In genomic region chr8:72270606-72271005, GRCm38 (mm10) we compare ENCODE assay signal across 28 mouse cellular contexts. TPM values are rescaled to one million over a fixed set of nuclear protein-coding genes. Genes with fewer than 3 reads are reported as not detected.
A peak's percentile ranks its signal among the peaks of the same experiment; 100 is the strongest.
DNase-seq lines count a peak whose midpoint lies in the region; ATAC-seq and TF ChIP-seq lines count a peak whose summit lies in the region.
"Had no signal": no experiment of that assay in that cellular context is flagged by ENCODE, and none has a peak within 500 bp of the region (broad histone marks: within the 10 kb centered on the region; RNA-seq: fewer than 3 reads in every experiment).

No protein-coding gene starts in this region.

- WGBS in heart, adult 2 months, result 89% methylated on average over 12 of the region's 12 CpGs
- whole genome bisulfite sequencing in heart, embryonic 11.5 days (ENCODE audit: insufficient replicate concordance), result 83% methylated on average over 12 of the region's 12 CpGs

- no peaks in the 10 kb centered on the region for H3K9me3 ChIP-seq in heart, embryonic 11.5 days (replicated peaks; ENCODE audit: control insufficient read depth, low read length)
- H3K9me3 ChIP-seq in ES-E14 (ENCODE audit: control insufficient read depth, insufficient read depth, low read depth, low read length), result no peaks in the 10 kb centered on the region
- H3K9me3 ChIP-seq: hindbrain, embryonic 10.5 days; kidney, embryonic 15.5 days had no signal

- TF ChIP-seq POLR2A in heart, adult 2 months (IDR thresholded peaks at IDR 0.05; ENCODE audit: insufficient read depth, low read depth, low read length), result no peak

- no peak overlapping the region for H3K4me2 ChIP-seq in heart, embryonic 11.5 days
- H3K4me2 ChIP-seq: kidney, embryonic 15.5 days had no signal

- H3K9ac ChIP-seq in heart, adult 2 months (ENCODE audit: low read depth, low read length), result 0 out of 2 replicates have a peak overlapping the region, but pooled peaks have one; percentile 13
- no peak overlapping the region for H3K9ac ChIP-seq in heart, embryonic 11.5 days (ENCODE audit: low read depth, low read length)
- peak overlapping the region; percentile 70 for H3K9ac ChIP-seq in ES-E14 (ENCODE audit: insufficient read depth, low read depth, low read length, poor library complexity, severe bottlenecking)
- H3K9ac ChIP-seq: kidney, embryonic 15.5 days; liver, embryonic 14.5 days had no signal

- ATAC-seq in heart, embryonic 11.5 days (replicated peaks; ENCODE audit: insufficient number of reproducible peaks, low FRiP score, low TSS enrichment), result no peak
- ATAC-seq: forebrain, embryonic 14.5 days; hindbrain, postnatal 0 days; intestine, postnatal 0 days; midbrain, embryonic 16.5 days had no signal

- TF ChIP-seq CTCF in heart, adult 2 months (IDR thresholded peaks at IDR 0.05), result no peak
- TF ChIP-seq CTCF in layer of hippocampus, adult 2 months (conservative IDR thresholded peaks at IDR 0.05), result no peak

- H3K79me2 ChIP-seq in heart, adult 2 months (replicated peaks; ENCODE audit: control insufficient read depth, insufficient read depth, low read length), result no peaks in the 10 kb centered on the region

- intact Hi-C loops in heart, adult 2 months (cut with DNase I), result no loop called here

- peaks cover 20% of the 10 kb centered on the region for H3K4me1 ChIP-seq in heart, adult 2 months (ENCODE audit: control insufficient read depth, insufficient read depth, low read length)
- H3K4me1 ChIP-seq in heart, embryonic 11.5 days (ENCODE audit: control insufficient read depth, insufficient read depth, low read length), result no peaks in the 10 kb centered on the region
- H3K4me1 ChIP-seq in ES-E14 (ENCODE audit: control insufficient read depth in 2 of 2, insufficient read depth in 2 of 2, low read length in 2 of 2, poor library complexity in 1 of 2), result peaks cover 10 to 21% of the 10 kb centered on the region in 2 experiments
- H3K4me1 ChIP-seq: hindbrain, embryonic 10.5 days had no signal

- peak overlapping the region; percentile 91 for H3K27ac ChIP-seq in heart, adult 2 months
- H3K27ac ChIP-seq in heart, embryonic 11.5 days (ENCODE audit: low read depth, low read length), result no peak overlapping the region
- H3K27ac ChIP-seq in ES-E14 (ENCODE audit: insufficient read depth, low read depth, low read length, poor library complexity, severe bottlenecking), result peak overlapping the region; percentile 83
- H3K27ac ChIP-seq in layer of hippocampus, adult 2 months, result no peak overlapping the region
- H3K27ac ChIP-seq: hindbrain, embryonic 10.5 days; hindbrain, postnatal 0 days; kidney, embryonic 15.5 days; liver, embryonic 14.5 days had no signal

- DNase-seq in heart, adult 2 months, result peak in 1 of 2 experiments; percentile 64
- DNase-seq in A20 (ENCODE audit: low read depth, low spot score), result peak; percentile 96
- DNase-seq in ES-E14 (ENCODE audit: low read depth, low spot score), result no peak
- DNase-seq in spleen, adult 18-20 months, result peak; percentile 70 to 81
- DNase-seq in adipocyte (ENCODE audit: low spot score), result no peak
- DNase-seq in embryo, embryonic 9.5 days (ENCODE audit: extremely low spot score), result no peak
- no peak for DNase-seq in layer of hippocampus, adult 2 months (ENCODE audit: low spot score in 2 of 2)
- DNase-seq: adrenal gland, postnatal 25 days; cerebellum, adult 2 months; kidney, postnatal 4 days; lung, postnatal 14 days; right cerebral cortex, postnatal 25 days; thymus, postnatal 4 days had no signal

- TF ChIP-seq EP300 in heart, adult 2 months (IDR thresholded peaks at IDR 0.05; ENCODE audit: insufficient read depth, low read depth, low read length), result no peak

- no peaks in the 10 kb centered on the region for H3K27me3 ChIP-seq in heart, adult 2 months (ENCODE audit: control insufficient read depth, insufficient read depth, low read length)
- no peaks in the 10 kb centered on the region for H3K27me3 ChIP-seq in heart, embryonic 11.5 days (ENCODE audit: control insufficient read depth, insufficient read depth, low read length)
- H3K27me3 ChIP-seq: kidney, embryonic 15.5 days had no signal

- in situ Hi-C loops in ES-E14 (cut with MboI; ENCODE audit: low sequenced_read_pairs in 2 of 2, unreplicated experiment in 2 of 2), result no loop called here

- peaks cover 3% of the 10 kb centered on the region; the same call in 1 of the 2 replicates for H3K36me3 ChIP-seq in heart, adult 2 months (ENCODE audit: control insufficient read depth, insufficient read depth, low read length)
- no peaks in the 10 kb centered on the region for H3K36me3 ChIP-seq in heart, embryonic 11.5 days (ENCODE audit: control insufficient read depth, insufficient read depth, low read length)
- no peaks in the 10 kb centered on the region; the same call in 1 of the 2 replicates for H3K36me3 ChIP-seq in ES-E14 (ENCODE audit: control insufficient read depth, insufficient read depth, low read length, poor library complexity, severe bottlenecking)
- H3K36me3 ChIP-seq: hindbrain, embryonic 10.5 days; kidney, embryonic 15.5 days had no signal

- no peak overlapping the region for H3K4me3 ChIP-seq in heart, adult 2 months
- no peak overlapping the region for H3K4me3 ChIP-seq in heart, embryonic 11.5 days (ENCODE audit: low read depth, low read length)
- H3K4me3 ChIP-seq in ES-E14 (ENCODE audit: insufficient read depth in 1 of 2, low read depth in 1 of 2, low read length in 2 of 2, poor library complexity in 1 of 2, severe bottlenecking in 1 of 2), result peak overlapping the region; percentile 51 to 56; a peak in 3 of 4 replicates
- no peak overlapping the region for H3K4me3 ChIP-seq in layer of hippocampus, adult 2 months
- H3K4me3 ChIP-seq: erythroblast, embryonic 14.5 days; hindbrain, embryonic 10.5 days; kidney, embryonic 15.5 days had no signal

TF ChIP-seq in ES-E14, 5 proteins besides CTCF, POLR2A, EP300 and RAD21:
- no peak for TF ChIP-seq MAFK (IDR thresholded peaks at IDR 0.05; ENCODE audit: insufficient read depth, low read depth, low read length)

RNA-seq across cellular contexts. Expression of gene Ap1m1, which starts 30.8 kb away (rescaled TPM):
- 10 to 100 TPM; 44.6 to 48.8 TPM for total RNA-seq in heart, adult 2 months (2021)
- 74.3 and 77.0 TPM in 2 replicates for polyA plus RNA-seq in heart, adult 2 months (2012; rRNA removed)
- 110 and 112 TPM in 2 replicates for polyA plus RNA-seq in heart, embryonic 11.5 days (2014; fragmentation: Nextera tagmentation; extraction: Ambion mirVana)
- total RNA-seq in ES-E14 (2012; rRNA removed), result 15.9 and 21.2 TPM in 2 replicates
- total RNA-seq in layer of hippocampus, adult 2 months (2021), result 10 to 100 TPM; 93.4 to 95.1 TPM

RNA-seq across cellular contexts. Expression of gene Gm10282, which starts 34.5 kb away (rescaled TPM):
- 1 to 10 TPM; 6.7 to 8.5 TPM for total RNA-seq in heart, adult 2 months (2021)
- polyA plus RNA-seq in heart, adult 2 months (2012; rRNA removed), result 1.1 and 2.9 TPM in 2 replicates
- polyA plus RNA-seq in heart, embryonic 11.5 days (2014; fragmentation: Nextera tagmentation; extraction: Ambion mirVana), result 22.5 and 25.2 TPM in 2 replicates
- 13.0 and 21.2 TPM in 2 replicates for total RNA-seq in ES-E14 (2012; rRNA removed)
- 1 to 10 TPM; 6.7 to 7.9 TPM for total RNA-seq in layer of hippocampus, adult 2 months (2021)

RNA-seq across cellular contexts. Expression of gene Klf2, which starts 48.2 kb away (rescaled TPM):
- 10 to 100 TPM; 76.0 to 92.7 TPM for total RNA-seq in heart, adult 2 months (2021)
- 21.1 and 42.6 TPM in 2 replicates for polyA plus RNA-seq in heart, adult 2 months (2012; rRNA removed)
- 16.7 and 17.7 TPM in 2 replicates for polyA plus RNA-seq in heart, embryonic 11.5 days (2014; fragmentation: Nextera tagmentation; extraction: Ambion mirVana)
- 55.0 and 58.5 TPM in 2 replicates for total RNA-seq in ES-E14 (2012; rRNA removed)
- 10 to 100 TPM in 1 of 2 experiments, 1 to 10 TPM in 1; 9.1 to 17.4 TPM for total RNA-seq in layer of hippocampus, adult 2 months (2021)

RNA-seq across cellular contexts. Expression of gene Fam32a, which starts 51.1 kb away (rescaled TPM):
- total RNA-seq in heart, adult 2 months (2021), result 10 to 100 TPM; 21.4 to 23.2 TPM
- polyA plus RNA-seq in heart, adult 2 months (2012; rRNA removed), result 21.2 and 29.9 TPM in 2 replicates
- polyA plus RNA-seq in heart, embryonic 11.5 days (2014; fragmentation: Nextera tagmentation; extraction: Ambion mirVana), result 44.7 and 45.1 TPM in 2 replicates
- 28.2 and 41.6 TPM in 2 replicates for total RNA-seq in ES-E14 (2012; rRNA removed)
- total RNA-seq in layer of hippocampus, adult 2 months (2021), result 10 to 100 TPM; 56.1 to 63.4 TPM

RNA-seq across cellular contexts. Expression of gene Gm11034, which starts 57.2 kb away (rescaled TPM):
- not detected for total RNA-seq in heart, adult 2 months (2021)
- not detected in 2 replicates for polyA plus RNA-seq in heart, adult 2 months (2012; rRNA removed)
- polyA plus RNA-seq in heart, embryonic 11.5 days (2014; fragmentation: Nextera tagmentation; extraction: Ambion mirVana), result not detected in 2 replicates
- not detected in 2 replicates for total RNA-seq in ES-E14 (2012; rRNA removed)
- total RNA-seq in layer of hippocampus, adult 2 months (2021), result not detected
- total RNA-seq: adrenal gland, postnatal 25 days; hindbrain, postnatal 0 days; layer of hippocampus, postnatal 10 days had no signal
- polyA plus RNA-seq: cerebellum, adult 2 months; embryonic facial prominence, embryonic 11.5 days; erythroblast, embryonic 14.5 days; forebrain, embryonic 14.5 days; gonadal fat pad, adult 2 months; heart, embryonic 16.5 days; hindbrain, embryonic 10.5 days; hindbrain, postnatal 0 days; intestine, postnatal 0 days; kidney, embryonic 15.5 days; limb, embryonic 11.5 days; liver, embryonic 14.5 days; midbrain, embryonic 16.5 days; stomach, embryonic 14.5 days had no signal

Comparison
In these comparisons a context has a peak if more than half of its experiments do, and no peak if none do; other contexts are left out.
1. H3K27ac ChIP-seq: peak in heart, adult 2 months (single experiment) and ES-E14 (single experiment); none in heart, embryonic 11.5 days (single experiment) and layer of hippocampus, adult 2 months (single experiment).
2. DNase-seq: peak in A20 (single experiment) and spleen, adult 18-20 months (2 of 2); none in ES-E14 (single experiment), adipocyte (single experiment), embryo, embryonic 9.5 days (single experiment) and layer of hippocampus, adult 2 months (0 of 2).
3. H3K4me3 ChIP-seq: peak in ES-E14 (2 of 2); none in heart, adult 2 months (single experiment), heart, embryonic 11.5 days (single experiment) and layer of hippocampus, adult 2 months (single experiment).